ENCODE assay signal across 11 mouse cellular contexts in genomic region chr5:36747071-36747470, GRCm38 (mm10). TPM values are rescaled to one million over a fixed set of nuclear protein-coding genes. Genes with fewer than 3 reads are reported as not detected.
DNase-seq lines count a peak whose midpoint lies in the region; ATAC-seq lines count a peak whose summit lies in the region.
"Had no signal": no experiment of that assay in that cellular context is flagged by ENCODE, and none has a peak within 500 bp of the region (broad histone marks: within the 10 kb centered on the region; RNA-seq: fewer than 3 reads in every experiment).

No protein-coding gene starts in this region.

- no peaks in the 10 kb centered on the region for H3K9me3 ChIP-seq in kidney, embryonic 16.5 days (ENCODE audit: low read length)
- no peaks in the 10 kb centered on the region for H3K9me3 ChIP-seq in embryonic facial prominence, embryonic 12.5 days
- H3K9me3 ChIP-seq in midbrain, embryonic 15.5 days, result no peaks in the 10 kb centered on the region

- peak overlapping the region; percentile 98; the same call in 1 of the 2 replicates for H3K4me3 ChIP-seq in kidney, embryonic 16.5 days (ENCODE audit: low read length)
- peak overlapping the region; percentile 100; the same call in 1 of the 2 replicates for H3K4me3 ChIP-seq in embryonic facial prominence, embryonic 12.5 days
- H3K4me3 ChIP-seq in midbrain, embryonic 15.5 days, result peak overlapping the region; percentile 84

- H3K36me3 ChIP-seq in kidney, embryonic 16.5 days (ENCODE audit: insufficient read depth, low read length), result no peaks in the 10 kb centered on the region
- no peaks in the 10 kb centered on the region for H3K36me3 ChIP-seq in embryonic facial prominence, embryonic 12.5 days
- no peaks in the 10 kb centered on the region for H3K36me3 ChIP-seq in midbrain, embryonic 15.5 days (replicated peaks)

- no peak overlapping the region; the same call in 1 of the 2 replicates for H3K9ac ChIP-seq in kidney, embryonic 16.5 days (replicated peaks; ENCODE audit: low read length)
- H3K9ac ChIP-seq in embryonic facial prominence, embryonic 12.5 days, result no peak overlapping the region
- H3K9ac ChIP-seq in midbrain, embryonic 15.5 days, result no peak overlapping the region

- no peak for DNase-seq in kidney, postnatal 10 days
- peak; percentile 18 for DNase-seq in induced T-regulatory cell, adult 2 months (ENCODE audit: low read depth)
- no peak for DNase-seq in ovary, postnatal 10 days (ENCODE audit: low spot score)
- DNase-seq in layer of hippocampus, adult 18-20 months (ENCODE audit: low spot score in 2 of 2), result no peak
- no peak for DNase-seq in frontal cortex, postnatal 10 days (ENCODE audit: low spot score in 2 of 2)
- DNase-seq: cerebellum, postnatal 10 days; kidney, postnatal 4 days had no signal

- H3K4me2 ChIP-seq in kidney, embryonic 16.5 days (replicated peaks; ENCODE audit: low read depth, low read length), result peak overlapping the region; percentile 96
- peak overlapping the region; percentile 98 for H3K4me2 ChIP-seq in embryonic facial prominence, embryonic 12.5 days (replicated peaks)
- peak overlapping the region; percentile 88 for H3K4me2 ChIP-seq in midbrain, embryonic 15.5 days

- peaks cover 12% of the 10 kb centered on the region for H3K4me1 ChIP-seq in kidney, embryonic 16.5 days (ENCODE audit: insufficient read depth, low read length)
- H3K4me1 ChIP-seq in embryonic facial prominence, embryonic 12.5 days, result peaks cover 10% of the 10 kb centered on the region
- H3K4me1 ChIP-seq in midbrain, embryonic 15.5 days, result peaks cover 24% of the 10 kb centered on the region

- no peak overlapping the region for H3K27ac ChIP-seq in kidney, embryonic 16.5 days (ENCODE audit: low read length)
- no peak overlapping the region for H3K27ac ChIP-seq in embryonic facial prominence, embryonic 12.5 days
- no peak overlapping the region for H3K27ac ChIP-seq in midbrain, embryonic 15.5 days

- WGBS in kidney, embryonic 16.5 days, result 83% methylated on average over 7 of the region's 7 CpGs
- 85% methylated on average over 7 of the region's 7 CpGs for WGBS in embryonic facial prominence, embryonic 12.5 days
- 90% methylated on average over 7 of the region's 7 CpGs for WGBS in midbrain, embryonic 15.5 days

- no peak for ATAC-seq in kidney, embryonic 16.5 days (ENCODE audit: low FRiP score, low TSS enrichment)
- no peak for ATAC-seq in embryonic facial prominence, embryonic 12.5 days (ENCODE audit: insufficient number of reproducible peaks, insufficient read depth, low FRiP score, low TSS enrichment)
- no peak for ATAC-seq in midbrain, embryonic 15.5 days (replicated peaks)
- ATAC-seq: Patski had no signal

- no peaks in the 10 kb centered on the region for H3K27me3 ChIP-seq in kidney, embryonic 16.5 days (ENCODE audit: insufficient read depth, low read length)
- no peaks in the 10 kb centered on the region for H3K27me3 ChIP-seq in embryonic facial prominence, embryonic 12.5 days
- no peaks in the 10 kb centered on the region for H3K27me3 ChIP-seq in midbrain, embryonic 15.5 days (replicated peaks)
- H3K27me3 ChIP-seq: Patski had no signal

RNA-seq across cellular contexts. Expression of gene Bloc1s4, which starts 1.4 kb away (rescaled TPM):
- 24.9 and 25.4 TPM in 2 replicates for polyA plus RNA-seq in kidney, embryonic 16.5 days (2015; fragmentation: Nextera tagmentation; extraction: Ambion mirVana)
- 32.0 and 32.2 TPM in 2 replicates for polyA plus RNA-seq in embryonic facial prominence, embryonic 12.5 days (2016; fragmentation: Nextera tagmentation; extraction: Ambion mirVana)
- 27.9 and 31.3 TPM in 2 replicates for polyA plus RNA-seq in midbrain, embryonic 15.5 days (2015; fragmentation: Nextera tagmentation; extraction: Ambion mirVana)
- total RNA-seq in layer of hippocampus, adult 18-20 months (2021), result 10 to 100 TPM; 23.7 to 25.2 TPM

RNA-seq across cellular contexts. Expression of gene Mrfap1, which starts 49.5 kb away (rescaled TPM):
- polyA plus RNA-seq in kidney, embryonic 16.5 days (2015; fragmentation: Nextera tagmentation; extraction: Ambion mirVana), result 396 and 428 TPM in 2 replicates
- polyA plus RNA-seq in embryonic facial prominence, embryonic 12.5 days (2016; fragmentation: Nextera tagmentation; extraction: Ambion mirVana), result 673 and 717 TPM in 2 replicates
- 289 and 308 TPM in 2 replicates for polyA plus RNA-seq in midbrain, embryonic 15.5 days (2015; fragmentation: Nextera tagmentation; extraction: Ambion mirVana)
- 100 to 1,000 TPM; 581 to 596 TPM for total RNA-seq in layer of hippocampus, adult 18-20 months (2021)

RNA-seq across cellular contexts. Expression of gene D5Ertd579e, which starts 51.2 kb away (rescaled TPM):
- 18.4 and 20.7 TPM in 2 replicates for polyA plus RNA-seq in kidney, embryonic 16.5 days (2015; fragmentation: Nextera tagmentation; extraction: Ambion mirVana)
- polyA plus RNA-seq in embryonic facial prominence, embryonic 12.5 days (2016; fragmentation: Nextera tagmentation; extraction: Ambion mirVana), result 27.0 and 28.1 TPM in 2 replicates
- polyA plus RNA-seq in midbrain, embryonic 15.5 days (2015; fragmentation: Nextera tagmentation; extraction: Ambion mirVana), result 40.3 and 44.0 TPM in 2 replicates
- total RNA-seq in layer of hippocampus, adult 18-20 months (2021), result 10 to 100 TPM; 89.0 to 98.6 TPM
